Mouse (Mus musculus): ENCODE measurements at regions not wholly inside any gene's neighbourhood (a gene's known extent, or its start where the extent isn't known, plus 50 kb on each side); places are given as distances from the start of the nearest gene placed in this dataset.

DNA sequence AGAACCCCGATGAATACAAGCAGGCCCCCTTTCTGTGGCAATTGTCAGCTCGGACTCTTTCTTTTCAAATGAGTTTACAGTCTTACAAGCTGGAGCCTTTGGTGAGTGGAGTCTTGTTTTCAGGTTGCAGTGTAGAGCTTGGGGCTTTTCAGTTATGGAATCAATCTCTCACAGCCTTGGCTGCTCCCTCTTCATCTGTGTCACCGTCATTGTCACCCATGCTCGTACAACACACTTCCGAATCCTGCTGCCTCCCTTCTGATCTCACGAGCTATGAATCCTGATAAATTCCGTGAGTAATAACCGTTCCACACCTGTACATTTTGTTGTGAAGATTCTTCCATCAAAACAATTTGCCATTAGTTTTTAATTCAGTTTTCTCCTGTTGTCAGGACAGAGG, 97.7 kb downstream of the Trim42 start:
- TF ChIP-seq ZNF384 (IDR thresholded peaks at IDR 0.05; ENCODE audit: low read depth, low read length) (no peak), CHD2 (IDR thresholded peaks at IDR 0.05; ENCODE audit: low read depth, low read length) (no peak), HCFC1 (IDR thresholded peaks at IDR 0.05; ENCODE audit: borderline replicate concordance, insufficient read depth, low read length) (no peak), MAFK (IDR thresholded peaks at IDR 0.05; ENCODE audit: insufficient read depth, low read depth, low read length) (no peak), ZC3H11A (IDR thresholded peaks at IDR 0.05; ENCODE audit: borderline replicate concordance, low read depth, low read length) (no peak)
